Comparison of ENCODE assay signal across 9 mouse cellular contexts in the genomic region with DNA sequence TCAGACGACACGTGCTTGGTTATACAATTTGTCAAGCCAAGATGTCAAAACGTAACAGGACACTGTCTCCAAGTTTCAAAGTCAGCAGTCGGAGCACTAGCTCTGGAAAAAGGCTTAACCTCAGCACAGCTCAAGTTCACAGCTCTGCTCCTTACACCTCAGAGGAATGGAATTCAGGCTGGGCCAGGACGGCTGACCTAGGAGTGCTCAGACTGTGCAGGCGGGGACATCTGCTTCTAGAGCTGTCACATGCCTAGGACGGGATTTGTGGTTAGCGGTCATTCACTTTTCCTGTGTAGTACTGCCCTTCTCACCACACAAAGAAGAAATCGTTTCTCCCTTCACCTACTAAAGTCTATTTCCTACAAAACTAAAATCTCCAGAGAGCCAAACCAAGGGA. TPM values are rescaled to one million over a fixed set of nuclear protein-coding genes. Genes with fewer than 3 reads are reported as not detected.
DNase-seq lines count a peak whose midpoint lies in the region; ATAC-seq and TF ChIP-seq lines count a peak whose summit lies in the region.
"Had no signal": no experiment of that assay in that cellular context is flagged by ENCODE, and none has a peak within 500 bp of the region (broad histone marks: within the 10 kb centered on the region; RNA-seq: fewer than 3 reads in every experiment).

No protein-coding gene starts in this region.

- 13% methylated on average over 9 of the region's 9 CpGs for WGBS in heart, embryonic 12.5 days
- 10% methylated on average over 9 of the region's 9 CpGs for WGBS in stomach, postnatal 0 days

- H3K9ac ChIP-seq in heart, embryonic 12.5 days: no peak overlapping the region
- H3K9ac ChIP-seq in stomach, postnatal 0 days (ENCODE audit: low read length): no peak overlapping the region
- H3K9ac ChIP-seq: neural tube, embryonic 13.5 days had no signal

- H3K4me3 ChIP-seq in heart, embryonic 12.5 days: no peak overlapping the region
- no peak overlapping the region for H3K4me3 ChIP-seq in stomach, postnatal 0 days (ENCODE audit: low read depth, low read length)
- H3K4me3 ChIP-seq: neural tube, embryonic 13.5 days had no signal

- no peak for TF ChIP-seq EP300 in stomach, postnatal 0 days (optimal IDR thresholded peaks at IDR 0.05)

- peak; percentile 87 for ATAC-seq in heart, embryonic 12.5 days (ENCODE audit: insufficient number of reproducible peaks, low FRiP score)
- ATAC-seq in stomach, postnatal 0 days (ENCODE audit: low FRiP score, low TSS enrichment): peak; percentile 57
- no peak for ATAC-seq in CD4-positive, CD25-positive, alpha-beta regulatory T cell, adult 4 months

- peak overlapping the region; percentile 81 for H3K27ac ChIP-seq in heart, embryonic 12.5 days (ENCODE audit: poor library complexity, severe bottlenecking)
- no peak overlapping the region for H3K27ac ChIP-seq in stomach, postnatal 0 days (replicated peaks)
- H3K27ac ChIP-seq: neural tube, embryonic 13.5 days had no signal

- no peaks in the 10 kb centered on the region for H3K27me3 ChIP-seq in heart, embryonic 12.5 days (replicated peaks)
- no peaks in the 10 kb centered on the region for H3K27me3 ChIP-seq in stomach, postnatal 0 days (ENCODE audit: control insufficient read depth, insufficient read depth, low read length)
- H3K27me3 ChIP-seq: neural tube, embryonic 13.5 days had no signal

- peak; percentile 10 for DNase-seq in CD4-positive helper T cell, adult 2 months (ENCODE audit: low read depth, low spot score)
- DNase-seq in embryo, embryonic 10 days (ENCODE audit: low spot score): peak; percentile 81
- peak; percentile 58 to 74 for DNase-seq in kidney, postnatal 36 days
- DNase-seq in stomach, postnatal 0 days (ENCODE audit: low spot score): no peak
- DNase-seq in layer of hippocampus, adult 9-11 months: no peak
- DNase-seq in cerebellum, postnatal 25 days: no peak

- no peaks in the 10 kb centered on the region for H3K36me3 ChIP-seq in heart, embryonic 12.5 days
- no peaks in the 10 kb centered on the region for H3K36me3 ChIP-seq in stomach, postnatal 0 days (ENCODE audit: control insufficient read depth, insufficient read depth, low read length)
- H3K36me3 ChIP-seq: neural tube, embryonic 13.5 days had no signal

- H3K9me3 ChIP-seq in heart, embryonic 12.5 days (replicated peaks): no peaks in the 10 kb centered on the region
- H3K9me3 ChIP-seq in stomach, postnatal 0 days (ENCODE audit: control insufficient read depth, low read length): no peaks in the 10 kb centered on the region
- H3K9me3 ChIP-seq: neural tube, embryonic 13.5 days had no signal

- peaks cover 9% of the 10 kb centered on the region for H3K4me1 ChIP-seq in heart, embryonic 12.5 days (replicated peaks)
- no peaks in the 10 kb centered on the region for H3K4me1 ChIP-seq in stomach, postnatal 0 days (replicated peaks; ENCODE audit: control insufficient read depth, insufficient read depth)

- TF ChIP-seq CTCF in stomach, postnatal 0 days (IDR thresholded peaks at IDR 0.05; ENCODE audit: low read depth): no peak

- H3K4me2 ChIP-seq in heart, embryonic 12.5 days: peak overlapping the region; percentile 33
- H3K4me2 ChIP-seq in stomach, postnatal 0 days (replicated peaks; ENCODE audit: low read depth): no peak overlapping the region
- H3K4me2 ChIP-seq: neural tube, embryonic 13.5 days had no signal

RNA-seq across cellular contexts. Expression of a gene that starts 3.9 kb away (rescaled TPM):
- 14.6 and 15.6 TPM in 2 replicates for polyA plus RNA-seq in heart, embryonic 12.5 days (2016; fragmentation: Nextera tagmentation; extraction: Ambion mirVana)
- 3.9 and 4.8 TPM in 2 replicates for polyA plus RNA-seq in stomach, postnatal 0 days (2015; fragmentation: Nextera tagmentation; extraction: Ambion mirVana)
- 1 to 10 TPM; 2.6 TPM for polyA plus RNA-seq in CD4-positive, CD25-positive, alpha-beta regulatory T cell, adult 4 months (2017; shearing (Covaris generic))

RNA-seq across cellular contexts. Expression of a gene that starts 22.1 kb away (rescaled TPM):
- polyA plus RNA-seq in heart, embryonic 12.5 days (2016; fragmentation: Nextera tagmentation; extraction: Ambion mirVana): 0.77 and 0.78 TPM in 2 replicates
- 0.18 and 0.27 TPM in 2 replicates for polyA plus RNA-seq in stomach, postnatal 0 days (2015; fragmentation: Nextera tagmentation; extraction: Ambion mirVana)
- polyA plus RNA-seq in CD4-positive, CD25-positive, alpha-beta regulatory T cell, adult 4 months (2017; shearing (Covaris generic)): not detected

RNA-seq across cellular contexts. Expression of a gene that starts 48.4 kb away (rescaled TPM):
- 295 and 302 TPM in 2 replicates for polyA plus RNA-seq in heart, embryonic 12.5 days (2016; fragmentation: Nextera tagmentation; extraction: Ambion mirVana)
- 299 and 327 TPM in 2 replicates for polyA plus RNA-seq in stomach, postnatal 0 days (2015; fragmentation: Nextera tagmentation; extraction: Ambion mirVana)
- 100 to 1,000 TPM; 127 to 169 TPM for polyA plus RNA-seq in CD4-positive, CD25-positive, alpha-beta regulatory T cell, adult 4 months (2017; shearing (Covaris generic))

RNA-seq across cellular contexts. Expression of a gene that starts 60.0 kb away (rescaled TPM):
- 11.6 and 13.0 TPM in 2 replicates for polyA plus RNA-seq in heart, embryonic 12.5 days (2016; fragmentation: Nextera tagmentation; extraction: Ambion mirVana)
- 19.5 and 19.6 TPM in 2 replicates for polyA plus RNA-seq in stomach, postnatal 0 days (2015; fragmentation: Nextera tagmentation; extraction: Ambion mirVana)
- 1 to 10 TPM; 5.9 to 8.5 TPM for polyA plus RNA-seq in CD4-positive, CD25-positive, alpha-beta regulatory T cell, adult 4 months (2017; shearing (Covaris generic))

Comparison
In these comparisons a context has a peak if more than half of its experiments do, and no peak if none do; other contexts are left out.
1. DNase-seq: peak in CD4-positive helper T cell, adult 2 months (single experiment), embryo, embryonic 10 days (single experiment) and kidney, postnatal 36 days (2 of 2); none in stomach, postnatal 0 days (single experiment), layer of hippocampus, adult 9-11 months (single experiment) and cerebellum, postnatal 25 days (0 of 2).